Mouse (Mus musculus) G1E (cell line): ENCODE results near the gene Gm28308. TPM values are rescaled to one million over a fixed set of nuclear protein-coding genes. Genes with fewer than 3 reads are reported as not detected.

Experiments used
- ATAC-seq: 2 replicates; pipeline ENCODE4 v1.8.0; 2016; ENCODE audit warnings: mild to moderate bottlenecking; ENCODE audit not compliant: insufficient number of reproducible peaks, poor library complexity, low FRiP score, severe bottlenecking; ENCODE audit errors: extremely low read depth
- DNase-seq: peaks from one replicate; pipeline ENCODE4 v3.0.0; 2012; ENCODE audit warnings: low spot score
- H3K27me3 ChIP-seq: 2 replicates; pipeline ENCODE4 v1.6.1; 2012; ENCODE audit warnings: mild to moderate bottlenecking, low read length, inconsistent platforms; ENCODE audit not compliant: insufficient read depth
- H3K36me3 ChIP-seq: replicated peaks from 2 replicates; pipeline ENCODE3; 2012; ENCODE audit warnings: mild to moderate bottlenecking, inconsistent platforms
- H3K4me1 ChIP-seq: 2 replicates; pipeline ENCODE4 v1.6.1; 2012; ENCODE audit warnings: low read depth, low read length, inconsistent platforms, mixed read lengths; ENCODE audit not compliant: insufficient read depth
- H3K4me3 ChIP-seq: 2 replicates; pipeline ENCODE4 v1.5.1; 2012; ENCODE audit warnings: low read depth, mild to moderate bottlenecking, inconsistent platforms, low read length, moderate library complexity, mixed read lengths
- H3K9me3 ChIP-seq: replicated peaks from 2 replicates; pipeline ENCODE4 v1.6.1; 2012; ENCODE audit warnings: inconsistent platforms
- CTCF ChIP-seq: IDR thresholded peaks from 2 replicates; pipeline ENCODE4 v1.5.1; 2012; ENCODE audit warnings: low read depth, low read length, inconsistent platforms, mixed read lengths
- GATA1 ChIP-seq: IDR thresholded peaks from 2 replicates; pipeline ENCODE4 v1.6.1; 2012; ENCODE audit warnings: borderline replicate concordance, low read length, inconsistent platforms, mixed read lengths
- GATA2 ChIP-seq: IDR thresholded peaks from 2 replicates; pipeline ENCODE4 v1.6.1; 2012; ENCODE audit warnings: low read depth, low read length, inconsistent platforms, borderline replicate concordance
- POLR2AphosphoS5 ChIP-seq: IDR thresholded peaks from 2 replicates; pipeline ENCODE4 v1.6.1; 2012; ENCODE audit warnings: low read depth, low read length, inconsistent platforms; ENCODE audit not compliant: insufficient replicate concordance
- TAL1 ChIP-seq: conservative IDR thresholded peaks from 2 replicates; pipeline ENCODE4 v1.6.1; 2012; ENCODE audit warnings: low read depth, low read length, inconsistent platforms, mixed read lengths
- polyA plus RNA-seq: library from polyadenylated mRNA; stranded (reverse); fragments of >175 nt; gene quantifications from 2 replicates; pipeline ENCODE4 v1.2.3, GENCODE M21; 2012
- total RNA-seq, 2 experiments: library from RNA; stranded (forward) in 1 of 2; stranded (reverse) in 1 of 2; fragments of 200-1000 nt in 1 of 2; fragments of >200 nt in 1 of 2; fragmentation: Nextera tagmentation in 1 of 2; gene quantifications; 2 replicates each; pipeline ENCODE4 v1.2.3; 2014 to 2017

The Gm28308 gene
- total and polyA plus RNA-seq, 3 experiments, result not detected

DNA sequence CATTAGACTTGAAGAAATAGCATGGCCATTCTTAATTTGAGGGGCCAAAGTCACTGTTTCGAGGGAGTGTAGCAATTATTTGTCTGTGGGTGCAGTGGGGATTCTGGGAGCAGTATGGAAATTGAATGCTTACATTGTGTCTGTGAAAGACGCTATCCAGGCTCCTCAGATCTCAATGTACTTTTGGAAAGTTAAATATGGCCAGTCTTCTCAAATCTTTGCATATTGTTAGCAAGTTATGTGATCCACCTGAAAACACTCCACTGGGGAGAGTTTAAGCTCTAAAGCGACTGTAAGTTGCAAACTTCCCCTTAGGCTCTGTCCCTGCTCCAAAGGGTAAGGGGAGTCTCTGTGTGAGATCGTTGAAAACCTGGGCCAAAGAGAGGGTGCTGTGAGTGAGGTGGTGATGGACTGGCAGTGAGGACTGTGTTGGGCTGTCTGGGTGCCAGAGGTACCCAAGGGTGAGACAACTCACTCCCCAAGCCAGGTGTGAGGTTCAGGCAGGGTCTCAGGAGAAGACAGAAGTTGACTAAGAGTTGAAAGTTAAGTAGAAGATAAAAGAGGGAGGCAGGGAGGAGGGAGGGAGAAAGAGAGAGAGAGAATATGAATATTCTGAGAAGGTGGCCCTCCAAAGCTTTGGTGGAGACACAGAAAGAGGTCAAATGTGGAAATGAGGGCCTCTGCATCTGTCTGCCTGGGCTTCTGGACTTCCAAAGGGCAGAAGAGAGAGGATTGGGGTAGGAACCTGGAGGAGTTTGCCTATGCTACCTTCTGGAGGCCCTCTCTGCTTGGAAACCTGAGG is 6.1 kb downstream of the Gm28308 start:
- ATAC-seq (no peak), DNase-seq (no peak)
- H3K9me3 ChIP-seq, result peaks cover 13% of the 10 kb centered on the region
- no peaks in the 10 kb centered on the region for H3K4me1 ChIP-seq
- peaks cover 26% of the 10 kb centered on the region; the same call in 1 of the 2 replicates for H3K27me3 ChIP-seq
- no peaks in the 10 kb centered on the region for H3K36me3 ChIP-seq
- no peak for TF ChIP-seq TAL1
- TF ChIP-seq GATA1, result no peak
- no peak for TF ChIP-seq POLR2AphosphoS5
- no peak for TF ChIP-seq CTCF
- TF ChIP-seq GATA2, result no peak
- H3K4me3 ChIP-seq, result no peak overlapping the region

DNA sequence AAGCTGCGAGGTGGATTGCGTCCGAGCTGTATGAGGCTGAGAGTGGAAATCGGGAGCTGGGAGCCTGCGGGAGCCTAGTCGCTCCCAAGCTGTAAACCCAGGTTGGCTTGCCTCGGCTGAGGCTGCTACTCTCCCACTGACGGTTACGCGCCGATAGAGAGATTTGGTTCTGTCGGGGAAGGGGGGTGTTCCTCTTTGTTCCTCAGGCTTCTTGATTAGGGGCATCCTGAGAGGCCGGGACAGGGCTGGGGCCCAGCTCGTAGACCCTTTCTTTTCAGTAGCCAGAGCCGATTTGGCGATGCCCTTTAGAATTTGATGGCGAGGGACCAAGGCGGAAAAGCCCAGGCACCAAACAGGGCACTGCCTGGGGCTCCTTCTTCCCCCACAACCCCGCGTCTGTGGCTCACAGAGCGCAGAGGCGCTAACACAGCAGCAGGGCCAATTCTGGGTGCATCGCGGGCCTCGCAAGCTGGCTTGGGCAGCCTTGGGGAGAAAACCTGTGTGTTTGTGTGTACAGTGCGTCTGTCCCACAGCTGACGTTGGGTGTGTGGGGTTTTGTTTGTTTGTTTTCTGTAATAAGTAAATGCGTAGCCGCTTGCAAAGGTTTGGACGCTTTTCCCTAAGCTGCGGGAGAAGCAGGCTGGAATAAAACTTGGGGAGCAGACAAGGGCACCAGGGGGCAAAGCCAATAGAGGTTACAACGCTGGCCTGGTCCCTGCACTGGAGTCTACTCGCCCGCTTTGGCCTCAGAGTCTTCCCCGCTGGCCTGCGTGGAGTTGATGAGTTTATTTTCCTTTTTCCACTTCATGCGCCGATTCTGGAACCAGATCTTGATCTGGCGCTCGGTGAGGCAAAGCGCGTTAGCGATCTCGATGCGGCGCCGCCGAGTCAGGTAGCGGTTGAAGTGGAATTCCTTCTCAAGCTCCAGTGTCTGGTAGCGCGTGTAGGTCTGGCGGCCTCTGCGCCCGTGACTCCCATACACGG is 7.2 kb downstream of the Gm28308 start:
- Histone ChIP-seq H3K27me3 (peaks cover 15% of the 10 kb centered on the region; the same call in 1 of the 2 replicates), H3K9me3 (peaks cover 13% of the 10 kb centered on the region), H3K36me3 (no peaks in the 10 kb centered on the region), H3K4me1 (no peaks in the 10 kb centered on the region), H3K4me3 (no peak overlapping the region)
- no peak for ATAC-seq
- DNase-seq, result no peak
- TF ChIP-seq CTCF (no peak), POLR2AphosphoS5 (no peak), GATA1 (no peak), TAL1 (no peak), GATA2 (no peak)

GRCm38 (mm10) chr6:52205221-52205620 is 7.9 kb downstream of the Gm28308 start:
- H3K9me3 ChIP-seq, result peaks cover 13% of the 10 kb centered on the region
- no peak for DNase-seq
- H3K36me3 ChIP-seq, result no peaks in the 10 kb centered on the region
- no peak overlapping the region for H3K4me3 ChIP-seq
- ATAC-seq, result no peak
- TF ChIP-seq GATA1, result no peak
- H3K27me3 ChIP-seq, result peaks cover 14% of the 10 kb centered on the region; the same call in 1 of the 2 replicates
- no peaks in the 10 kb centered on the region for H3K4me1 ChIP-seq

- ATAC-seq (no peak), DNase-seq (no peak)
- Histone ChIP-seq H3K27me3 (peaks cover 12% of the 10 kb centered on the region; the same call in 1 of the 2 replicates), H3K4me1 (no peaks in the 10 kb centered on the region), H3K4me3 (no peak within 1 kb of the TSS; the same call in 1 of the 2 replicates), H3K9me3 (peaks cover 13% of the 10 kb centered on the region), H3K36me3 (no peaks in the 10 kb centered on the region)
- no peak for TF ChIP-seq GATA2
- TF ChIP-seq TAL1, result no peak
These were observed 8.9 kb downstream of the Gm28308 start, which contains the start of gene Hoxa5 for GRCm38 (mm10) chr6:52204050-52204752. Gene Hoxa5 (minus strand): TSS chr6:52204587.

- peaks cover 11% of the 10 kb centered on the region; the same call in 1 of the 2 replicates for H3K27me3 ChIP-seq
- ATAC-seq (no peak), DNase-seq (no peak)
- no peaks in the 10 kb centered on the region for H3K4me1 ChIP-seq
- TF ChIP-seq CTCF (no peak), POLR2AphosphoS5 (no peak), GATA2 (no peak), GATA1 (no peak), TAL1 (no peak)
- peaks cover 13% of the 10 kb centered on the region for H3K9me3 ChIP-seq
- no peaks in the 10 kb centered on the region for H3K36me3 ChIP-seq
- no peak overlapping the region for H3K4me3 ChIP-seq
These were observed 9.6 kb downstream of the Gm28308 start for GRCm38 (mm10) chr6:52203371-52204049.

- Histone ChIP-seq H3K9me3 (peaks cover 13% of the 10 kb centered on the region), H3K4me3 (no peak overlapping the region), H3K27me3 (peaks cover 10% of the 10 kb centered on the region; the same call in 1 of the 2 replicates), H3K36me3 (no peaks in the 10 kb centered on the region), H3K4me1 (no peaks in the 10 kb centered on the region)
- DNase-seq, result no peak
- ATAC-seq, result no peak
- TF ChIP-seq POLR2AphosphoS5 (no peak), CTCF (no peak), GATA2 (no peak), TAL1 (no peak), GATA1 (no peak)
These were observed 10.1 kb downstream of the Gm28308 start for GRCm38 (mm10) chr6:52203121-52203370.
